Mouse (Mus musculus) liver, embryonic 11.5 days (tissue): ENCODE measurements at regions not wholly inside any gene's neighbourhood (a gene's known extent, or its start where the extent isn't known, plus 50 kb on each side); places are given as distances from the start of the nearest gene placed in this dataset.

ENCODE experiments used
- ATAC-seq: fragments of 200-750 bp; cut with Nextera tagmentation; replicated peaks from 2 replicates; pipeline ENCODE4 v1.8.0; 2017; ENCODE audit warnings: moderate number of reproducible peaks, mild to moderate bottlenecking, moderate TSS enrichment, moderate library complexity; ENCODE audit not compliant: low FRiP score
- DNase-seq: peaks from one replicate; pipeline ENCODE4 v3.0.0-alpha.2; 2017; ENCODE audit warnings: low spot score
- H3K27ac ChIP-seq: fragments of 300-500 bp; sonication (generic); 2 replicates; pipeline ENCODE4 v1.5.1; 2014; ENCODE audit warnings: mild to moderate bottlenecking, low read depth, low read length, control low read depth
- H3K27me3 ChIP-seq: fragments of 300-500 bp; sonication (generic); replicated peaks from 2 replicates; pipeline ENCODE4 v1.6.1; 2014; ENCODE audit warnings: low read length, mixed read lengths; ENCODE audit not compliant: control insufficient read depth, insufficient read depth
- H3K36me3 ChIP-seq: fragments of 300-500 bp; sonication (generic); 2 replicates; pipeline ENCODE4 v1.6.1; 2014; ENCODE audit warnings: mild to moderate bottlenecking, low read length, moderate library complexity, mixed read lengths; ENCODE audit not compliant: control insufficient read depth, insufficient read depth
- H3K4me1 ChIP-seq: fragments of 300-500 bp; sonication (generic); replicated peaks from 2 replicates; pipeline ENCODE4 v1.6.1; 2014; ENCODE audit warnings: low read length, mixed read lengths; ENCODE audit not compliant: control insufficient read depth, insufficient read depth
- H3K4me2 ChIP-seq: fragments of 300-500 bp; sonication (generic); 2 replicates; pipeline ENCODE4 v1.6.1; 2014; ENCODE audit warnings: mild to moderate bottlenecking, control low read depth, moderate library complexity
- H3K4me3 ChIP-seq: fragments of 300-500 bp; sonication (generic); 2 replicates; pipeline ENCODE4 v1.5.1; 2014; ENCODE audit warnings: low read depth, low read length, control low read depth
- H3K9ac ChIP-seq: fragments of 300-500 bp; sonication (generic); 2 replicates; pipeline ENCODE4 v1.6.1; 2014; ENCODE audit warnings: low read depth, low read length, control low read depth
- H3K9me3 ChIP-seq: fragments of 300-500 bp; sonication (generic); 2 replicates; pipeline ENCODE4 v1.6.1; 2016; ENCODE audit warnings: low read length, inconsistent platforms, mixed read lengths; ENCODE audit not compliant: control insufficient read depth
- WGBS: fragments of 180-500 bp; shearing (Covaris S2); extraction: QIAGEN DNeasy Blood & Tissue Kit; methylation state at CpG from one replicate; pipeline ENCODE4 v1.1.7; 2014; 5-methylcytosine and 5-hydroxymethylcytosine counted together

GRCm38 (mm10) chr9:13964256-13964655 lies 136.7 kb downstream of the Fam76b start:
- H3K27me3 ChIP-seq, result no peaks in the 10 kb centered on the region
- H3K27ac ChIP-seq, result no peak overlapping the region
- ATAC-seq, result no peak
- 73% methylated on average over 4 of the region's 4 CpGs for WGBS
- no peak overlapping the region for H3K4me3 ChIP-seq
- no peaks in the 10 kb centered on the region for H3K4me1 ChIP-seq
- no peak overlapping the region for H3K4me2 ChIP-seq
- H3K9me3 ChIP-seq, result no peaks in the 10 kb centered on the region
- H3K36me3 ChIP-seq, result no peaks in the 10 kb centered on the region
- DNase-seq, result no peak
- H3K9ac ChIP-seq, result no peak overlapping the region

DNA sequence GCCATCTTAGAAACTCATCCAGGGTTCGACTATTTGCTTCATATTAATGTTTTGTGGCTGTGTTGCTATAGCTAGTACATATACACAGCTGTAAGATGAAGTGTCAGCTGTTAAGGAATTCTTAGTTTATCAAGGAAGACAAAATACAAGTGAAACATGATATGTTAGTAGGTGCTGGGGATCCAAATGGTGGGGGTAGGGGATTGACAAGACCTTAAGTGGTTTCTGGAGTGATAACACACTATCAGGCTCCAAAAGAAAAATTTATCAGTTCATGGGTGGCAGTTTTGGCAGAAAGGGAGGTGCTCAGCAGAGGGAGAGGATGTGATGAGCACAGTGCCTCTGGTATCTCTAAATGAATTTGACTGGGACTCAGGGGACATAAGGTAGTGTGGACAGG lies 138.7 kb downstream of the Fam76b start:
- ATAC-seq, result no peak
- H3K4me2 ChIP-seq, result no peak overlapping the region
- no peaks in the 10 kb centered on the region for H3K4me1 ChIP-seq
- DNase-seq, result no peak
- no peaks in the 10 kb centered on the region for H3K36me3 ChIP-seq
- no peak overlapping the region for H3K9ac ChIP-seq
- H3K27me3 ChIP-seq, result no peaks in the 10 kb centered on the region
- no peaks in the 10 kb centered on the region for H3K9me3 ChIP-seq
- no peak overlapping the region for H3K4me3 ChIP-seq
- WGBS, result 73% methylated on average over 1 of the region's 1 CpGs
- H3K27ac ChIP-seq, result no peak overlapping the region

- Histone ChIP-seq H3K4me1 (no peaks in the 10 kb centered on the region), H3K27ac (no peak overlapping the region)
- no peak for DNase-seq
These were observed 141.7 kb downstream of the Fam76b start for GRCm38 (mm10) chr9:13969262-13969661.

DNA sequence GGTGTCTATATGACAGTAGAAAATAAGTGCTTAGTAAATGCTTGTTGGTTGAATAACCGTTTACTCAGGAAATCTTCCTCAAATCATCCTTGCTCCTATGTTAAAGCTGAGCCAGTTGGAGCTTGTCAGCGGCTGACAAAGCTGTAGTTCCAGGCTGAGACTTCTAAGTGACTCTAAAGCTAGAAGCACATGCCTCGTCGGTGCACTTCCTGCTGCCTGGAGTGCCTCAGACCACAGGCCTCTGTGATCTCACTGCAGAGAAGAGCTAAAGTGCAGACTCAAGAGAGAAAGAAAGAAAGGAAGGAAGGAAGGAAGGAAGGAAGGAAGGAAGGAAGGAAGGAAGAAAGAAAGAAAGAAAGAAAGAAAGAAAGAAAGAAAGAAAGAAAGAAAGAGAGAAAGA lies 146.1 kb downstream of the Fam76b start:
- H3K9me3 ChIP-seq, result no peaks in the 10 kb centered on the region
- no peaks in the 10 kb centered on the region for H3K4me1 ChIP-seq
- H3K36me3 ChIP-seq, result no peaks in the 10 kb centered on the region
- WGBS, result 57% methylated on average over 4 of the region's 4 CpGs
- no peak overlapping the region for H3K4me3 ChIP-seq
- H3K27me3 ChIP-seq, result no peaks in the 10 kb centered on the region
- no peak for DNase-seq
- H3K9ac ChIP-seq, result no peak overlapping the region
- H3K27ac ChIP-seq, result no peak overlapping the region
- no peak overlapping the region for H3K4me2 ChIP-seq
- no peak for ATAC-seq

More at GRCm38 (mm10) chr9:13969262-13969661, 141.7 kb downstream of the Fam76b start:
- Histone ChIP-seq H3K4me3 (no peak overlapping the region), H3K4me2 (no peak overlapping the region), H3K36me3 (no peaks in the 10 kb centered on the region), H3K9me3 (no peaks in the 10 kb centered on the region), H3K9ac (no peak overlapping the region), H3K27me3 (no peaks in the 10 kb centered on the region)
- ATAC-seq, result no peak
- WGBS, result 71% methylated on average over 1 of the region's 1 CpGs

DNA sequence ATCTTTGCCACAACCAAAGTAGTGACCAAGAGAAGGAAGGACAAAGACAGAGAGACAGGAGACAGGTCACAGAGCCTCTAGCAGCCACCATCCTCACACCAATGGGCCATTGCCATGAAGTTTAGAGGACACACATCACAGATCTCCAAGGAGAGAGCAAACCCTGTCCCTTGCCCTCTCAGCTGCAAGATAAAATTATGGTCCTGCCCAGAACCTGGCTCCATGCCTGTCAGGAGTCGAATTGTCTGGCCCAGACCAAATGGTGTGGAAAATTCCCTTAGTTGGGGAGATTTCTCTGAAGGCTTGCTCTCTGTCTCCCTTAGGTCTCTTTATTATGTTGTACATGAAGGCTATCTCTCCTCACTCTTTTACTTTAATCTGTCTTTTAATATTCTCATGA lies 147.4 kb downstream of the Fam76b start:
- 74% methylated on average over 1 of the region's 1 CpGs for WGBS
- Histone ChIP-seq H3K36me3 (no peaks in the 10 kb centered on the region), H3K4me1 (no peaks in the 10 kb centered on the region), H3K27me3 (no peaks in the 10 kb centered on the region), H3K4me2 (no peak overlapping the region), H3K4me3 (no peak overlapping the region), H3K9ac (no peak overlapping the region), H3K9me3 (no peaks in the 10 kb centered on the region), H3K27ac (no peak overlapping the region)
- DNase-seq (no peak), ATAC-seq (no peak)

DNA sequence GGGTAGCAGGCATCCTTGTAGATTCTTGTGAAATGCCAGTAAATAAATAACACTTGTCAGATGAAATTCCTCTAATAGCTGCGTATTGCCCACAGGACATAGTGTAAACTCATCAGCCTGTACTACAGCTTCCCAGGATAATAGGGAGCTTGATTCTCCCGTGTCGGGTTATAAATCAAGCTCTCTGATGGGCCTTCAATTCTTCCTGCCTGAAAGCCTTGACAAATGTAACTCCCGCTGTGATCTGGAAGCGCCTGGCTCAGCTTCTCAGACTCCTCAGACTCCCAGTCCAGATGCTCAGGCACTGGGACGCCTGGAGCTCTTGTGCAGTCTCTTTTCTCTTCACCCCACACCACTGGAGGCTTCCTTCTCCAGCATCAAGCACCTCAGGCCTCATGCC lies 151.3 kb downstream of the Fam76b start:
- H3K27me3 ChIP-seq, result no peaks in the 10 kb centered on the region
- H3K36me3 ChIP-seq, result no peaks in the 10 kb centered on the region
- no peak overlapping the region for H3K27ac ChIP-seq
- no peak for ATAC-seq
- H3K9ac ChIP-seq, result no peak overlapping the region
- H3K9me3 ChIP-seq, result no peaks in the 10 kb centered on the region
- H3K4me3 ChIP-seq, result no peak overlapping the region
- no peak overlapping the region for H3K4me2 ChIP-seq
- no peak for DNase-seq
- H3K4me1 ChIP-seq, result no peaks in the 10 kb centered on the region
- 57% methylated on average over 6 of the region's 6 CpGs for WGBS

DNA sequence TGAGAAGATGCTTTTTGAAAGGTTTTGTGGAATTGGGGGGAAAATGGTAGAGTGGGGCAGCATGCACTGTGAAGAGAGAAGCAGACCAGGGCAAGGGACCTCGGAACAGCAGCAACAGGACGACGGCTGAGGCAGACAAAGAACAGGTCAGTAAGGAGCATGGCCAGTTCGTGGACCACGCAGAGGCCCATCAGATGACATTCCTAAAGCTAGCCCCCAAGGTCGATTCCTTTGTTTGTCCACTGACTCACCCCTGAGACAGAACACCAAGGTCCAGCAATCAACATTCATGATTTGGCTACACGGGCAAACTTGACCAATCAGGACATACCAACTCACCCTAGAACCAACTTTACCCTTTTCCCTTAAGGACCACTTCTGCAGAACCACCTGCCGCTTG lies 160.0 kb downstream of the Fam76b start:
- no peaks in the 10 kb centered on the region for H3K9me3 ChIP-seq
- H3K4me1 ChIP-seq, result no peaks in the 10 kb centered on the region
- H3K4me2 ChIP-seq, result no peak overlapping the region
- 81% methylated on average over 8 of the region's 8 CpGs for WGBS
- H3K36me3 ChIP-seq, result no peaks in the 10 kb centered on the region
- H3K27me3 ChIP-seq, result no peaks in the 10 kb centered on the region
- ATAC-seq (no peak), DNase-seq (no peak)
- H3K9ac ChIP-seq, result no peak overlapping the region
- no peak overlapping the region for H3K27ac ChIP-seq
- H3K4me3 ChIP-seq, result no peak overlapping the region

- no peak overlapping the region for H3K9ac ChIP-seq
- 75% methylated on average over 4 of the region's 4 CpGs for WGBS
- no peaks in the 10 kb centered on the region for H3K36me3 ChIP-seq
- DNase-seq (no peak), ATAC-seq (no peak)
- no peaks in the 10 kb centered on the region for H3K27me3 ChIP-seq
- no peak overlapping the region for H3K4me2 ChIP-seq
- no peak overlapping the region for H3K4me3 ChIP-seq
- H3K27ac ChIP-seq, result no peak overlapping the region
- H3K4me1 ChIP-seq, result no peaks in the 10 kb centered on the region
- no peaks in the 10 kb centered on the region for H3K9me3 ChIP-seq
These were observed 161.4 kb downstream of the Fam76b start for GRCm38 (mm10) chr9:13988901-13989300.

DNA sequence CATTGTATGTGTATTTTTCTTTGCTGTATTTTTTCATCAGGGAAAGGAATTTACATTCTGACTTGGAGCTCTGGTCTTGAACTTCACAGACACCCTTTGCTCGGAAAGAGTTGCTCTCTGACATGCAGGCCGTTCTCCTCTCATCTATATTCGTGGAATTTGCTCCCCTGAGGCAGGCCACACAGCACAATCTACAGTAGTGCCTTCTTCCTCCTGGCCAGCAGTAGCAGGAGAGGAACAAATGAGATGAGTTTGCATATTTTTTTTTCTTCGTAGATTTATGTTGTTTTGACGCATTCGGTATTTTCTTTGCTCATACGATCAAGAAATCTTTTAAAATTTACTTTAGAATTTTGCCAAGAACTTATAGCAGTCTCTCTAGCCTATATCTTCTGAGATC lies 163.4 kb downstream of the Fam76b start:
- H3K9ac ChIP-seq, result no peak overlapping the region
- H3K27ac ChIP-seq, result no peak overlapping the region
- H3K4me1 ChIP-seq, result no peaks in the 10 kb centered on the region
- no peak overlapping the region for H3K4me3 ChIP-seq
- no peak for ATAC-seq
- no peaks in the 10 kb centered on the region for H3K27me3 ChIP-seq
- no peaks in the 10 kb centered on the region for H3K36me3 ChIP-seq
- no peak overlapping the region for H3K4me2 ChIP-seq
- no peaks in the 10 kb centered on the region for H3K9me3 ChIP-seq
- 70% methylated on average over 7 of the region's 7 CpGs for WGBS
- DNase-seq, result no peak
